Mouse (Mus musculus) hindbrain, postnatal 0 days (tissue): ENCODE data around the gene Pptc7. TPM values are rescaled to one million over a fixed set of nuclear protein-coding genes. Genes with fewer than 3 reads are reported as not detected.
"Not testable (repeated sequence)": the region's sequence is repeated elsewhere in the genome, so short reads cannot be mapped to it uniquely, and the experiment has no call there.

Experiments used
- ATAC-seq: fragments of 200-750 bp; cut with Nextera tagmentation; 2 replicates; pipeline ENCODE4 v1.8.0; 2017; ENCODE audit warnings: mild to moderate bottlenecking, moderate TSS enrichment, moderate library complexity
- DNase-seq: peaks from one replicate; pipeline ENCODE4 v3.0.0-alpha.2; 2015; ENCODE audit warnings: low spot score
- H3K27ac ChIP-seq: fragments of 300-500 bp; sonication (generic); 2 replicates; pipeline ENCODE4 v1.5.1; 2014; ENCODE audit warnings: mild to moderate bottlenecking
- H3K27me3 ChIP-seq: fragments of 300-500 bp; sonication (generic); 2 replicates; pipeline ENCODE4 v1.6.1; 2014; ENCODE audit warnings: low read length, mixed read lengths; ENCODE audit not compliant: insufficient read depth
- H3K36me3 ChIP-seq: fragments of 300-500 bp; sonication (generic); 2 replicates; pipeline ENCODE4 v1.6.1; 2014; ENCODE audit warnings: low read length, mixed read lengths; ENCODE audit not compliant: insufficient read depth
- H3K4me1 ChIP-seq: fragments of 300-500 bp; sonication (generic); 2 replicates; pipeline ENCODE4 v1.6.1; 2014; ENCODE audit warnings: antibody characterized with exemption, low read length, mixed read lengths; ENCODE audit not compliant: insufficient read depth
- H3K4me2 ChIP-seq: fragments of 300-500 bp; sonication (generic); 2 replicates; pipeline ENCODE4 v1.6.1; 2014; ENCODE audit warnings: low read depth, mild to moderate bottlenecking, low read length, moderate library complexity, mixed read lengths
- H3K4me3 ChIP-seq: fragments of 300-500 bp; sonication (generic); 2 replicates; pipeline ENCODE4 v1.5.1; 2014; ENCODE audit warnings: low read length
- H3K9ac ChIP-seq: fragments of 300-500 bp; sonication (generic); replicated peaks from 2 replicates; pipeline ENCODE4 v1.6.1; 2014; ENCODE audit warnings: mild to moderate bottlenecking, low read length, moderate library complexity, mixed read lengths
- H3K9me3 ChIP-seq: fragments of 300-500 bp; sonication (generic); 2 replicates; pipeline ENCODE4 v1.6.1; 2016; ENCODE audit warnings: low read length, mixed read lengths
- CTCF ChIP-seq: IDR thresholded peaks from 2 replicates; pipeline ENCODE4 v1.5.1; 2016; ENCODE audit warnings: antibody characterized with exemption, control low read depth, low read depth
- WGBS: fragments of 180-500 bp; shearing (Covaris S2); extraction: QIAGEN DNeasy Blood & Tissue Kit; methylation state at CpG from one replicate; pipeline ENCODE4 v1.1.7; 2014; 5-methylcytosine and 5-hydroxymethylcytosine counted together
- polyA plus RNA-seq: library from polyadenylated mRNA; unstranded; fragments of >200 nt; fragmentation: Nextera tagmentation; extraction: Ambion mirVana; gene quantifications from 2 replicates; pipeline ENCODE4 v1.2.1, GENCODE M21; 2015
- total RNA-seq: library from RNA; depleted of rRNA; stranded (reverse); fragments of >200 nt; gene quantifications from 2 replicates; pipeline ENCODE4 v1.2.3, GENCODE M21; 2014

Pptc7 gene
- total and polyA plus RNA-seq, 2 experiments from 2014 or later, result 7.2 to 18.7 TPM

GRCm38 (mm10) chr5:122318100-122318499 lies 33.9 kb downstream of the Pptc7 start:
- Histone ChIP-seq H3K4me3 (no peak overlapping the region), H3K27ac (no peak overlapping the region), H3K9ac (no peak overlapping the region), H3K27me3 (no peaks in the 10 kb centered on the region), H3K36me3 (peaks cover 4% of the 10 kb centered on the region; the same call in 1 of the 2 replicates), H3K9me3 (no peaks in the 10 kb centered on the region), H3K4me2 (no peak overlapping the region), H3K4me1 (peaks cover 3% of the 10 kb centered on the region; the same call in 1 of the 2 replicates)
- DNase-seq (no peak), ATAC-seq (no peak)
- 75% methylated on average over 3 of the region's 3 CpGs for whole genome bisulfite sequencing
- peak; percentile 54 for TF ChIP-seq CTCF

- H3K4me3 ChIP-seq, H3K27me3 ChIP-seq, ATAC-seq, DNase-seq, H3K27ac ChIP-seq, H3K4me1 ChIP-seq, H3K9ac ChIP-seq, H3K36me3 ChIP-seq, H3K4me2 ChIP-seq, H3K9me3 ChIP-seq: not testable (repeated sequence)
- 66% methylated on average over 3 of the region's 3 CpGs for WGBS
Observed at GRCm38 (mm10) chr5:122318976-122319375, 34.8 kb downstream of the Pptc7 start.

- peaks cover 3% of the 10 kb centered on the region; the same call in 1 of the 2 replicates for H3K4me1 ChIP-seq
- ATAC-seq (no peak), DNase-seq (no peak)
- H3K9me3 ChIP-seq, result no peaks in the 10 kb centered on the region
- H3K27me3 ChIP-seq, result no peaks in the 10 kb centered on the region
- peaks cover 4% of the 10 kb centered on the region; the same call in 1 of the 2 replicates for H3K36me3 ChIP-seq
- no peak overlapping the region for H3K4me2 ChIP-seq
- 0 out of 2 replicates have a peak overlapping the region, but pooled peaks have one; percentile 41 for H3K27ac ChIP-seq
- TF ChIP-seq CTCF, result no peak
- H3K9ac ChIP-seq, result no peak overlapping the region
- H3K4me3 ChIP-seq, result no peak overlapping the region
- WGBS, result 80% methylated on average over 14 of the region's 14 CpGs
Observed at GRCm38 (mm10) chr5:122319474-122320204, 35.5 kb downstream of the Pptc7 start.

GRCm38 (mm10) chr5:122320205-122320781 lies 36.1 kb downstream of the Pptc7 start:
- no peak overlapping the region for H3K27ac ChIP-seq
- no peaks in the 10 kb centered on the region; the same call in 1 of the 2 replicates for H3K4me1 ChIP-seq
- DNase-seq (no peak), ATAC-seq (no peak)
- no peak overlapping the region for H3K9ac ChIP-seq
- peaks cover 4% of the 10 kb centered on the region; the same call in 1 of the 2 replicates for H3K36me3 ChIP-seq
- H3K4me3 ChIP-seq, result no peak overlapping the region
- no peak for TF ChIP-seq CTCF
- H3K9me3 ChIP-seq, result no peaks in the 10 kb centered on the region
- no peak overlapping the region for H3K4me2 ChIP-seq
- H3K27me3 ChIP-seq, result no peaks in the 10 kb centered on the region
- WGBS, result 83% methylated on average over 12 of the region's 12 CpGs

GRCm38 (mm10) chr5:122323523-122323922 lies 39.4 kb downstream of the Pptc7 start:
- Histone ChIP-seq H3K27ac (no peak overlapping the region), H3K4me1 (no peaks in the 10 kb centered on the region), H3K9ac (no peak overlapping the region), H3K4me3 (no peak overlapping the region), H3K27me3 (no peaks in the 10 kb centered on the region), H3K9me3 (no peaks in the 10 kb centered on the region), H3K36me3 (peaks cover 10% of the 10 kb centered on the region; the same call in 1 of the 2 replicates), H3K4me2 (no peak overlapping the region)
- 54% methylated on average over 8 of the region's 8 CpGs for WGBS
- ATAC-seq (no peak), DNase-seq (no peak)
- no peak for TF ChIP-seq CTCF

- H3K9me3 ChIP-seq, result no peaks in the 10 kb centered on the region
- H3K9ac ChIP-seq, result no peak overlapping the region
- H3K4me1 ChIP-seq, result no peaks in the 10 kb centered on the region
- H3K4me3 ChIP-seq, result no peak overlapping the region
- H3K36me3 ChIP-seq, result peaks cover 8% of the 10 kb centered on the region; the same call in 1 of the 2 replicates
- peak; percentile 59 for DNase-seq
- TF ChIP-seq CTCF, result peak; percentile 22; the same call in 1 of the 2 replicates
- H3K4me2 ChIP-seq, result no peak overlapping the region
- no peak for ATAC-seq
- no peaks in the 10 kb centered on the region for H3K27me3 ChIP-seq
- H3K27ac ChIP-seq, result no peak overlapping the region
- 80% methylated on average over 23 of the region's 23 CpGs for WGBS
Observed at GRCm38 (mm10) chr5:122324608-122325431, 40.7 kb downstream of the Pptc7 start.
